Mouse (Mus musculus): ENCODE results near the gene Cdkn1b. TPM values are rescaled to one million over a fixed set of nuclear protein-coding genes. Genes with fewer than 3 reads are reported as not detected.

Gene Cdkn1b
- polyA plus RNA-seq, 2 experiments: 18.8 to 29.8 TPM

DNA sequence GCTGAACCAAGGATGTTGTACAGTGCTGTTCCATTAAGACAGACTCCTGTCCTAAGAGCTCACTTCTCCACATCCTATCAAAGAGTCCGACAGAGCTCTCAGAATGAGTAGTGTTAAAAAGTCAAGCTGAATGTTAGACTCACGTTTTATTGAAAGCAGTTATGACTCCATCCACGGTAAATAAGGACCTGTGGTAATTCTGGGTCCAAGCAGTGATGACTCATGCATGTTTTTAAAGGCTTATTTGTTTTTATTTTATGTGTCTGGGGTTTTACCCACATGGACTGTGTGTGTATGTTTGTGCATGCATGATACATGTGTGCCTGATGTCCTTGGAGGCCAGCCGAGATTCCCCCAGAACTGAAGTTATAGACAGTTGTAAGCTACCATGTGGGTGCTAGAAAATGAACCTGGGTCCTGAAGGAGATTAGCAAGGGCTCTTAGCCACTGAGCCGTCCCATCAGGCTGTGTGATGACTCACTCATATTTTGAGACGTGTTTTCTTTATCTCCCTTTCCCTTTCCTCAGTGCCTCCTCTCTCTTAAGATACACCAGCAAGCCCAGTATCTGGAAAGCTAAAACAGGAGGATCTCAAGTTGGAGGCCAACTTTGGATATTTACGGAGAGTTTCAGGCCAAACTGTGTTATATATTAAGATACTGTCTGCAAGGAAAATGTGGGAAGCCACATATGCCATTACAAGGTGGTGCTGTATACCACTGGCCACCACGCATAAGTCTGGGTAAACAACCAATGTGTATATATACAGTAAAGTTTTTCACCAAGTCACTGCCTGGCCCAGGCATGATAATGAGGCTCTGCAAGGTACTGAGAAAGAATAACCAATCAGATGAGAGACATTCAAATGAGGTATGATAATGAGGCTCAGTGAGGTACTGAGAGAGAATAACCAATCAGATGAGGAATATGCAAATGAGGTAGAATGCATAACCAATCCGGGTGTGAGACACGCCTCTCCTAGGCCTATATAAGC is 16.0 kb upstream of the Cdkn1b start:
- Histone ChIP-seq H3K4me3 (replicated peaks; ENCODE audit: low read length) (no peak overlapping the region), H3K36me3 (ENCODE audit: control insufficient read depth, insufficient read depth, low read length) (no peaks in the 10 kb centered on the region), H3K4me1 (ENCODE audit: control insufficient read depth, insufficient read depth, low read length) (peaks cover 1% of the 10 kb centered on the region; the same call in 1 of the 2 replicates), H3K27ac (replicated peaks; ENCODE audit: low read depth, low read length) (no peak overlapping the region), H3K9ac (ENCODE audit: low read depth, low read length, severe bottlenecking) (no peak overlapping the region), H3K4me2 (replicated peaks; ENCODE audit: low read depth, low read length, severe bottlenecking) (no peak overlapping the region), H3K27me3 (ENCODE audit: control insufficient read depth, insufficient read depth, low read length) (no peaks in the 10 kb centered on the region), H3K9me3 (ENCODE audit: control insufficient read depth, low read length) (no peaks in the 10 kb centered on the region)
- WGBS: 90% methylated on average over 10 of the region's 10 CpGs
- ATAC-seq (ENCODE audit: low FRiP score, low read depth) (no peak), DNase-seq (ENCODE audit: low spot score) (no peak)
- no peak for TF ChIP-seq POLR2A (IDR thresholded peaks at IDR 0.05; ENCODE audit: borderline replicate concordance, extremely low read depth, insufficient read depth, insufficient read length)

GRCm38 (mm10) chr6:134905811-134906210 is 14.4 kb upstream of the Cdkn1b start:
- Histone ChIP-seq H3K36me3 (ENCODE audit: control insufficient read depth, insufficient read depth, low read length) (no peaks in the 10 kb centered on the region), H3K9ac (ENCODE audit: low read depth, low read length, severe bottlenecking) (no peak overlapping the region), H3K27ac (replicated peaks; ENCODE audit: low read depth, low read length) (no peak overlapping the region), H3K9me3 (ENCODE audit: control insufficient read depth, low read length) (no peaks in the 10 kb centered on the region), H3K27me3 (ENCODE audit: control insufficient read depth, insufficient read depth, low read length) (no peaks in the 10 kb centered on the region), H3K4me3 (replicated peaks; ENCODE audit: low read length) (no peak overlapping the region), H3K4me2 (replicated peaks; ENCODE audit: low read depth, low read length, severe bottlenecking) (no peak overlapping the region), H3K4me1 (ENCODE audit: control insufficient read depth, insufficient read depth, low read length) (no peaks in the 10 kb centered on the region)
- no peak for TF ChIP-seq POLR2A (IDR thresholded peaks at IDR 0.05; ENCODE audit: borderline replicate concordance, extremely low read depth, insufficient read depth, insufficient read length)
- DNase-seq (ENCODE audit: low spot score) (no peak), ATAC-seq (ENCODE audit: low FRiP score, low read depth) (no peak)
- WGBS: 71% methylated on average over 1 of the region's 1 CpGs

- H3K9ac ChIP-seq (ENCODE audit: low read depth, low read length, severe bottlenecking): no peak overlapping the region
- WGBS: 87% methylated on average over 5 of the region's 5 CpGs
These were observed 5.7 kb upstream of the Cdkn1b start for GRCm38 (mm10) chr6:134914523-134914922.

DNA sequence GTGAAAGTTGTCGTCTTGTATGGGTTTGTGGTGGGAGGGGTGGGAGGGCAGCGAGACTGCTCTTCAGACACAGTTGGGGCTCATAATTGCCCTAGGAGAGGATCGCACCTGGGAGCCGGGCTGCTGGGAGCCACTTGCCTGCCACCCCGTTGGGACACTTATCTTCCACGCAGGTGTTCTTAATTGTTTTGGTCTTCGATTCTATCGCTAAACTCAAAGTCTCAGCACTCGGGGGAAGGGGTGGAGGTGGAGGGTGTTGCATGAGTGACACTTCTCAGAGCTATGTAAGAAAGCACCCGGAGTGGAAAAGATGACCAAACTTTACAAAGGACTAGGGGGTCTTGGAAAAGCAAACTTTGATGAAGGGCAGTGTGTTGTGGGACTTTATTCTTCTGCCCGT is 3.6 kb upstream of the Cdkn1b start:
- Histone ChIP-seq H3K4me1 (ENCODE audit: control insufficient read depth, insufficient read depth, low read length) (peaks cover 12% of the 10 kb centered on the region; the same call in 1 of the 2 replicates), H3K4me3 (replicated peaks; ENCODE audit: low read length) (peak overlapping the region; percentile 45), H3K4me2 (replicated peaks; ENCODE audit: low read depth, low read length, severe bottlenecking) (peak overlapping the region; percentile 91), H3K9ac (ENCODE audit: low read depth, low read length, severe bottlenecking) (peak overlapping the region; percentile 60), H3K9me3 (ENCODE audit: control insufficient read depth, low read length) (no peaks in the 10 kb centered on the region), H3K27ac (replicated peaks; ENCODE audit: low read depth, low read length) (peak overlapping the region; percentile 65; the same call in 1 of the 2 replicates), H3K36me3 (ENCODE audit: control insufficient read depth, insufficient read depth, low read length) (no peaks in the 10 kb centered on the region), H3K27me3 (ENCODE audit: control insufficient read depth, insufficient read depth, low read length) (no peaks in the 10 kb centered on the region)
- under 1% methylated on average over 11 of the region's 11 CpGs for WGBS
- DNase-seq (ENCODE audit: low spot score): no peak
- TF ChIP-seq POLR2A (IDR thresholded peaks at IDR 0.05; ENCODE audit: borderline replicate concordance, extremely low read depth, insufficient read depth, insufficient read length): no peak
- ATAC-seq (ENCODE audit: low FRiP score, low read depth): no peak

More at GRCm38 (mm10) chr6:134914523-134914922, 5.7 kb upstream of the Cdkn1b start:
- H3K36me3 ChIP-seq (ENCODE audit: control insufficient read depth, insufficient read depth, low read length): no peaks in the 10 kb centered on the region
- H3K27ac ChIP-seq (replicated peaks; ENCODE audit: low read depth, low read length): no peak overlapping the region
- no peak for ATAC-seq (ENCODE audit: low FRiP score, low read depth)
- H3K4me1 ChIP-seq (ENCODE audit: control insufficient read depth, insufficient read depth, low read length): peaks cover 11% of the 10 kb centered on the region; the same call in 1 of the 2 replicates
- H3K9me3 ChIP-seq (ENCODE audit: control insufficient read depth, low read length): no peaks in the 10 kb centered on the region
- no peak for TF ChIP-seq POLR2A (IDR thresholded peaks at IDR 0.05; ENCODE audit: borderline replicate concordance, extremely low read depth, insufficient read depth, insufficient read length)
- DNase-seq (ENCODE audit: low spot score): no peak
- no peak overlapping the region for H3K4me2 ChIP-seq (replicated peaks; ENCODE audit: low read depth, low read length, severe bottlenecking)
- no peaks in the 10 kb centered on the region for H3K27me3 ChIP-seq (ENCODE audit: control insufficient read depth, insufficient read depth, low read length)
- H3K4me3 ChIP-seq (replicated peaks; ENCODE audit: low read length): no peak overlapping the region

DNA sequence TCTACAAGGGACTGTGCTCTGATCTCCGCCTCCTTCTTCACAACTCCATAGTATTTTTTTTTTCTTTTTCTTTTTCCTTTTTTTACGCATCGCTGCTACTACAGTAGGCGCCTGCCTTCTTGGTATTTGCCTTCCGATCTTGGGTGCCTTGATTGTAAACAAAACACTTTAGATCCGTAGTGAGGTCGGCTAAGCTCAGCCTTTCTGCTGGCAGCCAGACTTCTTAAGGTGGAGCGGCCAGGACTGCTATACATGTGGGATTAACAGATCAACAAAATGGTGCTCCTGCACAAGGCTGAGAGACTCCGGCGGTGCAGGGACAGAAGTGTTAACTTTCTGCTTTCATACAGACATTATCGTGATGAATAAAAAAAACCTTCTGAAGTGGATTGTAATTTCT is 3.1 kb upstream of the Cdkn1b start:
- no peak for ATAC-seq (ENCODE audit: low FRiP score, low read depth)

More for the DNA sequence above, 3.1 kb upstream of the Cdkn1b start:
- 2% methylated on average over 11 of the region's 11 CpGs for WGBS
- Histone ChIP-seq H3K36me3 (ENCODE audit: control insufficient read depth, insufficient read depth, low read length) (no peaks in the 10 kb centered on the region), H3K27ac (replicated peaks; ENCODE audit: low read depth, low read length) (peak overlapping the region; percentile 65; the same call in 1 of the 2 replicates), H3K9me3 (ENCODE audit: control insufficient read depth, low read length) (no peaks in the 10 kb centered on the region), H3K27me3 (ENCODE audit: control insufficient read depth, insufficient read depth, low read length) (no peaks in the 10 kb centered on the region), H3K4me1 (ENCODE audit: control insufficient read depth, insufficient read depth, low read length) (peaks cover 15% of the 10 kb centered on the region; the same call in 1 of the 2 replicates), H3K9ac (ENCODE audit: low read depth, low read length, severe bottlenecking) (peak overlapping the region; percentile 60), H3K4me3 (replicated peaks; ENCODE audit: low read length) (peak overlapping the region; percentile 45), H3K4me2 (replicated peaks; ENCODE audit: low read depth, low read length, severe bottlenecking) (peak overlapping the region; percentile 91)
- no peak for TF ChIP-seq POLR2A (IDR thresholded peaks at IDR 0.05; ENCODE audit: borderline replicate concordance, extremely low read depth, insufficient read depth, insufficient read length)
- DNase-seq (ENCODE audit: low spot score): peak; percentile 61

All from limb, embryonic 14.5 days (tissue).